ENCODE assay signal across 12 mouse cellular contexts in the genomic region with DNA sequence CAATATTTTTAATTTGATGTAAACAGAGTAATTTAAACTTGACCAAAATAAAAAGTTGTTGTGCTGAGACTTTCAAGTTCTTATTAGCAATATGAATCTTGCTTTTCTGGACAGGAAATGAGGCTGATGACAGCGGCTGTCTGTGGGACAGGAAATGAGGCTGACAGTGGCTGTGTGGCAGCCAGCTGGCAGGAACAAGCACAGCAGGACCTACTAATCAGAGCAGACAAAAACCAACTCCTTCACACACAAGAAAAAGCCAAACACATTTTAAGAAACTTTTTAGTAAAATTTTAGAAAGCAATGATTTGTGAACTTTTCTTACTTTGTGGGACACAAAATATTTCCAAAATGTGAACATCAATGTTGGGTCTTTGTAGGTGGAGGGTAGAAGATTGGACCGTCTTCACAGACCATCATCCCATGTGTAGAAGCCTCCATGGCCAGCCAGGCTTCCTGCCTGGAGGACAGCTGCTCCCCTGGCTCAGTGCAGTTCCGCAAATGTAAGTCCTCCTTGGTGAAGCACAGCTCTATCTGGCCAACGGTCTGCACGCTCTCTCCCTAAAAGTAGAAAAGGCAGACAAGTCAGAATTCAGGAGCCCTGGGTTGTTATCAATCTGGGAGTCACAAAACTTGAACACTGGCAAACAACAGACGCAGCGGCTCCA. TPM values are rescaled to one million over a fixed set of nuclear protein-coding genes. Genes with fewer than 3 reads are reported as not detected.
"Had no signal": no experiment of that assay in that cellular context is flagged by ENCODE, and none has a peak within 500 bp of the region (broad histone marks: within the 10 kb centered on the region; RNA-seq: fewer than 3 reads in every experiment).

No protein-coding gene starts in this region.

RNA-seq across cellular contexts. Expression of a gene that starts 19.1 kb away (rescaled TPM):
- total RNA-seq: gastrocnemius, postnatal 36 days; heart, adult 2 months; heart, postnatal 36 days; hematopoietic stem cell, adult 5-6 weeks had no signal
- polyA plus RNA-seq: heart, adult 2 months; heart, embryonic 11.5 days; heart, embryonic 13.5 days; heart, postnatal 0 days; hindbrain, embryonic 13.5 days; intestine, postnatal 0 days; limb, embryonic 10.5 days; limb, embryonic 12.5 days; liver, embryonic 13.5 days had no signal
